Mouse (Mus musculus) monocyte, adult 5-6 weeks (primary cell): ENCODE results near the gene Prpf8. TPM values are rescaled to one million over a fixed set of nuclear protein-coding genes. Genes with fewer than 3 reads are reported as not detected.

Source experiments
- ATAC-seq: fragments of 153-309, 156-312 bp; replicated peaks from 2 replicates; pipeline ENCODE4 v1.8.0; 2017; ENCODE audit warnings: mild to moderate bottlenecking; ENCODE audit not compliant: low TSS enrichment, insufficient number of reproducible peaks, severe bottlenecking, poor library complexity, low FRiP score
- total RNA-seq: library from RNA; stranded (forward); fragments of 200-1000, 200-491, 200-594 nt; gene quantifications from 3 replicates; pipeline ENCODE4 v1.2.3, GENCODE M21; 2017

Prpf8 gene
- total RNA-seq, 1 experiment from 2014 or later: 65.5 TPM

DNA sequence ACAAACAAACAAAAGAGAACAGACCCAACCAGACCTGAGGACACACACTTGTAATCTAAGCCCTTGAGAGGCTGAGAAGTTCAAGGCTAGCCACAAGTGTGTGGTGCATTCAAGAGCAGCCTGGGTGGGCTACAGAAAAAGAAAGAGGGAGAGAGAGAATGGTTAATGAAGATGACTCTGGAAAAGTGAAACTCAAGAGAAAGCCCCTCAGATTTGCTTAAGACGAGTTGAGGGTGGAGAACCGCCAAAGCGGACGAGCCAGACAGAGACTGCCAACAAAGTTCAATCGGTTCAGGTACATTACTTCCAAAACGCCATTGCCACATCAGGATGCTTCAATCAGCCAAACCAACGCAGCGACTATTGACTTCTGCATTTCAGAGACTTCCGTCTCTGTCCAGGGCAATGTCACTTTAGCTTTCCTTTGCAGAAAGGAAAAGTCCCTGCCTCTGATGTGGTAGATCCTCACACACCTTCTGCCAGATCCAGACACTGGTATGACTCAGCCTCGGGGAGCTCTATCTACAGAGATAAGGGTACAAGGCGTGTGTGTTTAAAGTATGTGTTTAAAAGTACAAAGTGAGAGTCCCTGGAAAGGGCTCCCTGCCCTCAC is 14.0 kb upstream of the Prpf8 start:
- ATAC-seq: no peak

DNA sequence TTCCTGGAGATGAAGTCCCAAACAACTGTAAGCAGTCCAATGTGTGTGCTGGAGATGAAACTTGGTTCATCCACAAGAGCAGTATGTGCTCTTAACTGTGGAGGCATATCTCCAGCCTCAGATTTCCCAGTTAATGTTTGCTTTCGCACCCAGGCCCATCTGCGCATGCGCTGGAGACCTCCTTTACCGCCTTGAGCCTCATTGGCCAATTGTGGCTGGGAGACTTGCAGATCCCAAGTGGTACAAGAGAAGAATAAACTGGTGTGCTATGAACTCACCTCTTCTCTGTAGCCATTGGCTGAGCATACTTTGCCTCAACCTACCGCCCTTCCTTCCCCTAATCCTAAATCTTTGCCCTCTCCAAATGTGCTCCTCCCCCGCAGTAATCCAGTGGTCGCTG is 13.2 kb upstream of the Prpf8 start:
- ATAC-seq: no peak

DNA sequence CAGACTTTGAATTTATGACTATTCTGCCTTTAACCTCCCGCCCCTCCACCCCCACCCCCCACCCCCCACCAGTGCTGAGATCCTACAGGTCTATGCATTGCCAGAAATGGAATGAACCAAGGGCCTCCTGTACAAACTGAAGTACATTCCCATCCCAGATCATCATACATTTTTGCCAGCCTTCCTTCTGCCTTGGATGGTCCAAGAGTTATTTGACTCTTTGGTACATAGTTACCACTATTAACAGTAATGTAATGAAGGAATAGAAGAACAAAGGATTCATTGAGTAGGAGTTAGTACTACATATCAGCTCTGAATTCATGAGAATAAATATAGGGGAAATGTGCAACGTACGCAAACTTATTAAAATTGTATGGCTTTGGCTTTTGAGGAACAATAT is 424 bp upstream of the Prpf8 start:
- ATAC-seq: no peak

DNA sequence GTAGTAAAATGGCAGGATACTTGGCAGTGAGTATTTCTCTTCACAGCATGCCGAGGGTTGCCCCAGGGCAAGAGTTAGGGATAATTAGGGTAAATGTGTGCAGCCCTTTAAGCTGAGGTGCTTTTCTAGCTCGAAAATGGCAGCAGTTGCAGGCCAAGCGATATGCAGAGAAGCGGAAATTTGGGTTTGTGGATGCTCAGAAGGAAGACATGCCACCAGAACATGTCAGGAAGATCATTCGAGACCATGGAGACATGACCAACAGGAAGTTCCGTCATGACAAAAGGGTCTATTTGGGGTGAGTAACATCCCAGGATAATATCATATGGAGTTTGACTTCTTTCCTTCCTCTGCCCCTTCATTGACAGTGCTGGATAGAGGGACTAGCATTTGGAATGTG is 880 bp downstream of the Prpf8 start:
- no peak for ATAC-seq

GRCm38 (mm10) chr11:75494296-75495049 is 7.9 kb downstream of the Prpf8 start:
- no peak for ATAC-seq

DNA sequence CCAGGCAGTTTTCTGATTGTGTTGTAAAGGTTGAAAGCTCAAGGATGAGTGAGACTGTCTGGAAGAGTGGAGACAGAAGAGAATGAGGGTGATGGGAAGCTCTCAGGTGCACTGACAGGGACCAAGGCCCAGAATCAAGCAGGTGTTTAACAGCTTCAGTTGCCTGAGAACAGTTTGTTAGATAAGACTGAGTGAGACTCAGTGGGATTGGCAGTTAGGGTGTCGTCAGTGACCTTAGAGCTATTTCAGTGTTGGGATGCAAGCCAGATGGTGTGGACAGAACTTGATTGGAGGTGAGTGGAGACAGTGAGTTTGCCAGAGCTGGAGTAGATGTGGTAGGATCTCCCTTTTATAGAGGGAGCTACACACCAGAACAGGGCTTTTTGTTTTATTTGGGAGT is 11.5 kb downstream of the Prpf8 start:
- no peak for ATAC-seq

DNA sequence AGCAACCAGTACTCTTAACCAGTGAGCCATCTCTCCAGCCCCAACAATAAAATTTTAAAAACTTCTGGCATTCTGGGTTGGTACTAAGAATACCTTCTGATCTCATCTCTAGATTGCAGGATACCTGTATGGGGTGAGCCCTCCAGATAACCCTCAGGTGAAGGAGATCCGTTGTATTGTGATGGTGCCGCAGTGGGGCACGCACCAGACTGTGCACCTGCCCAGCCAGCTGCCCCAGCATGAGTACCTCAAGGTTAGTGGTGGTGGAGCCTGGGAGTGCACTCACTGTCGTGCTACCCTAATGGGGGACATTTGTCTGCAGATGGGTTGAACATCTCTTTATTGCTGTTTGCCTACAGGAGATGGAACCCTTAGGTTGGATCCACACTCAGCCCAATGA is 21.5 kb downstream of the Prpf8 start:
- no peak for ATAC-seq

- ATAC-seq: 0 out of 2 replicates have a peak, but pooled peaks have one; percentile 24
These were observed 22.3 kb downstream of the Prpf8 start for GRCm38 (mm10) chr11:75508904-75509303.

GRCm38 (mm10) chr11:75509741-75510626 is 23.4 kb downstream of the Prpf8 start, which contains the start of gene Rilp:
TSS of gene Rilp (plus strand) at chr11:75510094.
- no peak for ATAC-seq

- ATAC-seq: peak; percentile 78
These were observed 24.0 kb downstream of the Prpf8 start for GRCm38 (mm10) chr11:75510627-75510993.

- no peak for ATAC-seq
These were observed 24.6 kb downstream of the Prpf8 start for GRCm38 (mm10) chr11:75511213-75511612.

DNA sequence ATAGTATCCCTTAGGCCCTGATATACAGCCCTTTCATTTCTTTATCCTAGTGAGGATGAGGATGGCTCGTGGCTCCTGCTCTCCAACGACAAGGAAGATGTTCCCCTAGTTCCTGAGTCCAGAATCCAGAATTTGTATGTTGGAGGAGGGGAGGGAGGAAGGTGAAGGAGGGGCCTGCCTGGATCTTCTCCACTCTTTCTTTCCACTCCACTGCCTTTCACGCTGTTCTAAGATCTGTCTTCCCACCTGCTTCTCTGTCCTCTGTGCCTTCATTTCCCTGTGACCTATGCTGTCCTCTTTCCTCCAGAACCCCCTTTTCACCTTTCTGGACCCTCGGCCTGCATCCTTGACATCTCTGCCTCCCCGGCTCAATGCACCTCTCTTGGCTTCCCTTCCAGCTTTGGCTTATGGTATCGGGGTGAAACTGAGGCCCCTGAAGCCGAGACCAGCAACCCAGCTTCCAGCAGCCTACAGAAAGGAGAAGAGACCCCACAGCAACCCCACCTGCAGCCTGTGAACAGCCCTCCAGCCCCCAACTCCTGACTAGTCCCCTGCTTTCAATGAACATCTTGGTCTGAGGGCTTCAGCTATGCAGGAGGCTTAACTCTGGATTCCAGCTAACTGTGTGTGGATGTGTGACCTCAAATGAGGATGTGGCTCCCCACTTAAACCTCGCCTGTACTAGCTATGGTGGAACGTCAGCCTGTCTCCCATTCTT is 25.8 kb downstream of the Prpf8 start:
- ATAC-seq: no peak

DNA sequence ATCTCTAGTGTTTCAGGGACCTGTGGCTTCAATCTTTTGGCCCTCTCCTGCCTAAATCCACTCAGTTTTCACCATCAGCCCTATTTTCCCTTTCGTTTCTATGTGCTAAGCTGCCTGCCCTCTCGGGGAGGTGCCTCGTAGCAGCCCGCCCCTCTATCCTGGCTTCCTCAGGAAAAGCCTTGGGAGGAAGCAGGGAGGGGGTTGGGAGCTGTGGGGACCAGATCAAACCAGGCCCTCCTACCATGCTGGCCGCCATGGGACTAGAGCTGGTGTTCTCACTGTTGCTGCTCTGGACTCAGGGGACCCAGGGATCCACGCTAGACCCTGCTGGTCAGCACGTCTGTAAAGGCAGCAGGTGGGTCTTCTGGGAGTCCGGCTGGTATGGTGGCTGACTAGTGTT is 26.7 kb downstream of the Prpf8 start, which contains the start of gene Scarf1:
Scarf1 (plus strand) TSS at position 205 of the 400 bp plus-strand sequence.
- no peak for ATAC-seq

GRCm38 (mm10) chr11:75515186-75515585 is 28.6 kb downstream of the Prpf8 start:
- ATAC-seq: no peak

GRCm38 (mm10) chr11:75519834-75520633 is 33.4 kb downstream of the Prpf8 start:
- ATAC-seq: no peak

- no peak for ATAC-seq
These were observed 35.0 kb downstream of the Prpf8 start for GRCm38 (mm10) chr11:75521609-75522008.

GRCm38 (mm10) chr11:75522793-75523192 is 36.2 kb downstream of the Prpf8 start:
- no peak for ATAC-seq

GRCm38 (mm10) chr11:75525531-75526125 is 39.0 kb downstream of the Prpf8 start:
- ATAC-seq: no peak
